Mouse (Mus musculus) ES-E14 (cell line): Measurements from ENCODE around the gene Oxtr. TPM values are rescaled to one million over a fixed set of nuclear protein-coding genes. Genes with fewer than 3 reads are reported as not detected.

Experiments used
- DNase-seq: peaks from one replicate; pipeline ENCODE4 v3.0.0-alpha.2; 2013; ENCODE audit warnings: low read depth, low spot score
- H3K27ac ChIP-seq: 2 replicates; pipeline ENCODE4 v1.5.1; 2012; ENCODE audit warnings: low read depth, mild to moderate bottlenecking, low read length, moderate library complexity, mixed read lengths; ENCODE audit not compliant: poor library complexity, insufficient read depth, severe bottlenecking
- H3K36me3 ChIP-seq: 2 replicates; pipeline ENCODE4 v1.6.1; 2012; ENCODE audit warnings: mild to moderate bottlenecking, low read length, moderate library complexity, mixed read lengths; ENCODE audit not compliant: control insufficient read depth, poor library complexity, insufficient read depth, severe bottlenecking
- H3K4me1 ChIP-seq, 2 experiments: fragments of 150-350 bp in 1 of 2; sonication (generic) in 1 of 2; 2 replicates each; pipeline ENCODE4 v1.6.1; 2012; ENCODE audit warnings: low read length in 2 of 2, mild to moderate bottlenecking in 1 of 2, mixed read lengths in 1 of 2; ENCODE audit not compliant: control insufficient read depth in 2 of 2, insufficient read depth in 2 of 2, poor library complexity in 1 of 2
- H3K4me3 ChIP-seq, 2 experiments: fragments of 150-350 bp in 1 of 2; sonication (generic) in 1 of 2; 2 replicates each; pipeline ENCODE4 v1.5.1; 2012; ENCODE audit warnings: low read length in 2 of 2, low read depth in 1 of 2, mild to moderate bottlenecking in 1 of 2, mixed read lengths in 1 of 2; ENCODE audit not compliant: insufficient read depth in 1 of 2, poor library complexity in 1 of 2, severe bottlenecking in 1 of 2
- H3K9ac ChIP-seq: 2 replicates; pipeline ENCODE4 v1.6.1; 2012; ENCODE audit warnings: low read depth, mild to moderate bottlenecking, low read length, mixed read lengths; ENCODE audit not compliant: poor library complexity, insufficient read depth, severe bottlenecking
- H3K9me3 ChIP-seq: fragments of 150-350 bp; sonication (generic); 2 replicates; pipeline ENCODE4 v1.6.1; 2012; ENCODE audit warnings: low read depth, mild to moderate bottlenecking, low read length; ENCODE audit not compliant: control insufficient read depth, insufficient read depth
- CHD2 ChIP-seq: IDR thresholded peaks from 2 replicates; pipeline ENCODE4 v1.6.1; 2014; ENCODE audit warnings: mild to moderate bottlenecking, low read depth, low read length, inconsistent platforms
- HCFC1 ChIP-seq: IDR thresholded peaks from 2 replicates; pipeline ENCODE4 v1.6.1; 2012; ENCODE audit warnings: low read length, inconsistent platforms, borderline replicate concordance; ENCODE audit not compliant: insufficient read depth
- MAFK ChIP-seq: IDR thresholded peaks from 2 replicates; pipeline ENCODE4 v1.6.1; 2014; ENCODE audit warnings: mild to moderate bottlenecking, low read depth, low read length, inconsistent platforms; ENCODE audit not compliant: insufficient read depth
- ZC3H11A ChIP-seq: IDR thresholded peaks from 2 replicates; pipeline ENCODE4 v1.6.1; 2012; ENCODE audit warnings: low read depth, mild to moderate bottlenecking, inconsistent platforms, low read length, borderline replicate concordance
- ZNF384 ChIP-seq: IDR thresholded peaks from 2 replicates; pipeline ENCODE4 v1.6.1; 2012; ENCODE audit warnings: low read depth, low read length, inconsistent platforms
- in situ Hi-C, 2 experiments: fragments of 600-800 bp; cut with MboI; formaldehyde crosslinking; loops; one replicate each; pipeline ENCODE4 v1.15.1; 2025; ENCODE audit warnings: low sequenced_read_pairs in 2 of 2, inconsistent platforms in 1 of 2; ENCODE audit not compliant: unreplicated experiment in 2 of 2
- total RNA-seq: library from RNA; depleted of rRNA; stranded (reverse); fragments of 300-350 nt; gene quantifications from 2 replicates; pipeline ENCODE4 v1.2.3, GENCODE M21; 2012; rRNA removed

Gene Oxtr
- total RNA-seq, 1 experiment, result 0.04 TPM

GRCm38 (mm10) chr6:112423746-112424501 is 65.8 kb downstream of the Oxtr start:
- H3K36me3 ChIP-seq, result no peaks in the 10 kb centered on the region
- in situ Hi-C loops, result no loop called here
- TF ChIP-seq CHD2 (no peak), ZC3H11A (no peak), MAFK (no peak), HCFC1 (no peak), ZNF384 (no peak)
- H3K27ac ChIP-seq, result no peak overlapping the region
- H3K9ac ChIP-seq, result no peak overlapping the region
- no peak overlapping the region for H3K4me3 ChIP-seq
- no peaks in the 10 kb centered on the region for H3K9me3 ChIP-seq
- H3K4me1 ChIP-seq, result no peaks in the 10 kb centered on the region
- DNase-seq, result no peak

Other genes with a start within 250 kb of the Oxtr start
- gene Lmcd1, start 216.2 kb downstream of the Oxtr start, total RNA-seq, result 0.18 and 0.37 TPM in 2 replicates
- gene Ssu2, start 101.9 kb downstream of the Oxtr start, total RNA-seq, result 0.37 and 0.58 TPM in 2 replicates
- gene Cav3, start 30.4 kb downstream of the Oxtr start, total RNA-seq, result not detected in 2 replicates
- gene Rad18, start 206.7 kb upstream of the Oxtr start, total RNA-seq, result 23.7 and 24.3 TPM in 2 replicates